Mouse (Mus musculus) CH12.LX (cell line): ENCODE data around the gene Kcng4.

Experiments used
- CTCF ChIP-seq, 2 experiments: IDR thresholded peaks in 1 of 2; conservative IDR thresholded peaks in 1 of 2; 2 replicates each; pipeline ENCODE4 v1.5.1; 2011 to 2012; ENCODE audit warnings: low read depth in 2 of 2, low read length in 2 of 2, improper control_type of control experiment in 1 of 2, inconsistent platforms in 1 of 2, mild to moderate bottlenecking in 1 of 2, moderate library complexity in 1 of 2
- EP300 ChIP-seq: IDR thresholded peaks from 2 replicates; pipeline ENCODE4 v1.6.1; 2011; ENCODE audit warnings: low read length, improper control_type of control experiment
- MXI1 ChIP-seq: IDR thresholded peaks from 2 replicates; pipeline ENCODE4 v1.6.1; 2011; ENCODE audit warnings: mild to moderate bottlenecking, low read depth, low read length, improper control_type of control experiment
- NELFE ChIP-seq: IDR thresholded peaks from 2 replicates; pipeline ENCODE4 v1.6.1; 2011; ENCODE audit warnings: low read depth, low read length, improper control_type of control experiment
- POLR2A ChIP-seq: IDR thresholded peaks from 2 replicates; pipeline ENCODE4 v1.6.1; 2011; ENCODE audit warnings: low read depth, mild to moderate bottlenecking, improper control_type of control experiment, low read length
- USF1 ChIP-seq: IDR thresholded peaks from 2 replicates; pipeline ENCODE4 v1.6.1; 2014; ENCODE audit warnings: low read depth, mild to moderate bottlenecking, inconsistent platforms, low read length, improper control_type of control experiment

GRCm38 (mm10) chr8:119646197-119646596 is 10.7 kb upstream of the Kcng4 start:
- TF ChIP-seq POLR2A (no peak), CTCF (conservative IDR thresholded peaks at IDR 0.05 in 1 of 2, IDR thresholded peaks at IDR 0.05 in 1 of 2; ENCODE audit: low read depth in 2 of 2, low read length in 2 of 2) (peak in 1 of 2 experiments; percentile 35; a peak in 1 of 4 replicates), USF1 (no peak), EP300 (no peak), MXI1 (no peak), NELFE (no peak)
